26 mouse cellular contexts compared by ENCODE assay signal in the genomic region with DNA sequence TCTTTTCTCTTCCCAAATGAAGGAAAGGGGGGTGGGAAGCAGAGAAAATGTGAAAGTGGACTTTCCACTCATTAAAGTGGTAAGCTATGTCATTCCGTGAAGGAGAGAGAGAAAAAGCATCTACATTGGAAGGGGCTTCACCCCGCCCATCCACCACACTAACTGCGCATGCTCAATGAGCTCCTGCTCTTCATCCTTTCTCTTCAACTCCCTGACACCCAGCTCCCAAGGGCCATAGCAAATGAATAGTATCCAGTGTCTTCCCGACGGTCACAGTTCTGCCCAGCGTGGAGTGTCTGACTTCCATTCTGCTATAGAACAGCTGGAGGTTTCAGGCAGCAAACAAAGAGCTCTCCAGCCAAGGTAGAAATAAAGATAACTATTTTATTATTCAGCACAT.
A peak's percentile ranks its signal among the peaks of the same experiment; 100 is the strongest.
DNase-seq lines count a peak whose midpoint lies in the region; ATAC-seq and TF ChIP-seq lines count a peak whose summit lies in the region.
"Had no signal": no experiment of that assay in that cellular context is flagged by ENCODE, and none has a peak within 500 bp of the region (broad histone marks: within the 10 kb centered on the region; RNA-seq: fewer than 3 reads in every experiment).

No protein-coding gene starts in this region.

- H3K4me1 ChIP-seq in hindbrain, embryonic 11.5 days (replicated peaks; ENCODE audit: control insufficient read depth, insufficient read depth, low read length) = 0 out of 2 replicates have a peak, but pooled peaks cover 3% of the 10 kb centered on the region
- no peaks in the 10 kb centered on the region for H3K4me1 ChIP-seq in hindbrain, postnatal 0 days (ENCODE audit: insufficient read depth, low read length)
- peaks cover 10% of the 10 kb centered on the region for H3K4me1 ChIP-seq in midbrain, embryonic 15.5 days
- no peaks in the 10 kb centered on the region; the same call in 1 of the 2 replicates for H3K4me1 ChIP-seq in forebrain, embryonic 13.5 days
- H3K4me1 ChIP-seq: limb, embryonic 13.5 days had no signal

- H3K27me3 ChIP-seq in hindbrain, embryonic 11.5 days (ENCODE audit: control insufficient read depth, insufficient read depth, low read length) = no peaks in the 10 kb centered on the region
- no peaks in the 10 kb centered on the region for H3K27me3 ChIP-seq in hindbrain, postnatal 0 days (ENCODE audit: insufficient read depth, low read length)
- no peaks in the 10 kb centered on the region for H3K27me3 ChIP-seq in midbrain, embryonic 15.5 days (replicated peaks)
- no peaks in the 10 kb centered on the region for H3K27me3 ChIP-seq in forebrain, embryonic 13.5 days
- H3K27me3 ChIP-seq: heart, embryonic 13.5 days; kidney, embryonic 15.5 days; limb, embryonic 13.5 days; neural tube, embryonic 12.5 days; Patski had no signal

- H3K4me2 ChIP-seq in hindbrain, embryonic 11.5 days (replicated peaks; ENCODE audit: low read depth, low read length) = no peak overlapping the region
- peak overlapping the region; percentile 8; the same call in 1 of the 2 replicates for H3K4me2 ChIP-seq in hindbrain, postnatal 0 days (ENCODE audit: low read depth, low read length)
- H3K4me2 ChIP-seq in midbrain, embryonic 15.5 days = no peak overlapping the region
- H3K4me2 ChIP-seq in forebrain, embryonic 13.5 days = no peak overlapping the region
- H3K4me2 ChIP-seq: heart, embryonic 13.5 days; kidney, embryonic 15.5 days; limb, embryonic 13.5 days; liver, embryonic 12.5 days; neural tube, embryonic 12.5 days had no signal

- H3K9me3 ChIP-seq in hindbrain, embryonic 11.5 days (ENCODE audit: control insufficient read depth, low read length) = no peaks in the 10 kb centered on the region
- H3K9me3 ChIP-seq in hindbrain, postnatal 0 days (ENCODE audit: low read length) = no peaks in the 10 kb centered on the region
- H3K9me3 ChIP-seq in midbrain, embryonic 15.5 days = no peaks in the 10 kb centered on the region
- no peaks in the 10 kb centered on the region for H3K9me3 ChIP-seq in forebrain, embryonic 13.5 days (replicated peaks)
- H3K9me3 ChIP-seq: G1E; heart, embryonic 13.5 days; kidney, embryonic 15.5 days; limb, embryonic 13.5 days; liver, embryonic 12.5 days; neural tube, embryonic 12.5 days had no signal

- peak; percentile 71; the same call in 1 of the 2 replicates for ATAC-seq in hindbrain, embryonic 11.5 days (ENCODE audit: low FRiP score)
- no peak for ATAC-seq in hindbrain, postnatal 0 days
- peak; percentile 52; the same call in 1 of the 2 replicates for ATAC-seq in midbrain, embryonic 15.5 days (replicated peaks)
- no peak for ATAC-seq in forebrain, embryonic 13.5 days
- ATAC-seq: forebrain, embryonic 16.5 days; liver, embryonic 12.5 days; Patski had no signal

- WGBS in hindbrain, embryonic 11.5 days = 30% methylated on average over 6 of the region's 6 CpGs
- WGBS in hindbrain, postnatal 0 days = 24% methylated on average over 6 of the region's 6 CpGs
- 25% methylated on average over 6 of the region's 6 CpGs for WGBS in midbrain, embryonic 15.5 days
- 37% methylated on average over 6 of the region's 6 CpGs for WGBS in forebrain, embryonic 13.5 days

- DNase-seq in brain, embryonic 14.5 days (ENCODE audit: low read depth) = peak; percentile 31
- DNase-seq in hindbrain, embryonic 11.5 days (ENCODE audit: low spot score) = peak; percentile 45
- peak; percentile 34 for DNase-seq in hindbrain, postnatal 0 days (ENCODE audit: low spot score)
- no peak for DNase-seq in frontal cortex, adult 2 months (ENCODE audit: extremely low spot score in 1 of 2, low spot score in 1 of 2)
- DNase-seq in spleen, postnatal 4 days (ENCODE audit: low spot score in 2 of 2) = no peak
- DNase-seq: B cell, adult 2 months; cerebellum, adult 18-20 months; cerebellum, postnatal 25 days; gastrocnemius, postnatal 14 days; heart, adult 18-20 months; heart, postnatal 14 days; kidney, adult 11 months; kidney, postnatal 36 days; lung, adult 2 months; lung, postnatal 14 days had no signal

- no peak for TF ChIP-seq POLR2A in brain, embryonic 14.5 days (IDR thresholded peaks at IDR 0.05; ENCODE audit: borderline replicate concordance, extremely low read depth, insufficient read depth, insufficient read length, poor library complexity, severe bottlenecking)

- no peak overlapping the region for H3K4me3 ChIP-seq in hindbrain, embryonic 11.5 days (ENCODE audit: low read depth, low read length)
- H3K4me3 ChIP-seq in hindbrain, postnatal 0 days (ENCODE audit: low read length) = no peak overlapping the region
- H3K4me3 ChIP-seq in midbrain, embryonic 15.5 days = no peak overlapping the region
- H3K4me3 ChIP-seq in forebrain, embryonic 13.5 days = no peak overlapping the region
- H3K4me3 ChIP-seq: heart, embryonic 13.5 days; kidney, embryonic 15.5 days; limb, embryonic 13.5 days; liver, embryonic 12.5 days; neural tube, embryonic 12.5 days had no signal

- H3K36me3 ChIP-seq in hindbrain, embryonic 11.5 days (ENCODE audit: control insufficient read depth, insufficient read depth, low read length) = no peaks in the 10 kb centered on the region
- no peaks in the 10 kb centered on the region for H3K36me3 ChIP-seq in hindbrain, postnatal 0 days (ENCODE audit: insufficient read depth, low read length)
- no peaks in the 10 kb centered on the region for H3K36me3 ChIP-seq in midbrain, embryonic 15.5 days (replicated peaks)
- no peaks in the 10 kb centered on the region for H3K36me3 ChIP-seq in forebrain, embryonic 13.5 days (ENCODE audit: poor library complexity, severe bottlenecking)
- H3K36me3 ChIP-seq: G1E; heart, embryonic 13.5 days; kidney, embryonic 15.5 days; limb, embryonic 13.5 days; liver, embryonic 12.5 days; neural tube, embryonic 12.5 days had no signal

- H3K27ac ChIP-seq in hindbrain, embryonic 11.5 days (ENCODE audit: low read depth, low read length) = no peak overlapping the region; the same call in 1 of the 2 replicates
- H3K27ac ChIP-seq in hindbrain, postnatal 0 days = no peak overlapping the region
- peak overlapping the region; percentile 22; the same call in 1 of the 2 replicates for H3K27ac ChIP-seq in midbrain, embryonic 15.5 days
- H3K27ac ChIP-seq in forebrain, embryonic 13.5 days = no peak overlapping the region
- H3K27ac ChIP-seq: heart, embryonic 13.5 days; kidney, embryonic 15.5 days; limb, embryonic 13.5 days; liver, embryonic 12.5 days; neural tube, embryonic 12.5 days; stomach, postnatal 0 days had no signal

- TF ChIP-seq CTCF in brain, embryonic 14.5 days (IDR thresholded peaks at IDR 0.05; ENCODE audit: borderline replicate concordance, extremely low read depth, insufficient read depth, insufficient read length) = no peak
- TF ChIP-seq CTCF in hindbrain, postnatal 0 days (IDR thresholded peaks at IDR 0.05; ENCODE audit: low read depth) = no peak

- H3K9ac ChIP-seq in hindbrain, embryonic 11.5 days (ENCODE audit: low read depth, low read length) = no peak overlapping the region
- H3K9ac ChIP-seq in hindbrain, postnatal 0 days (replicated peaks; ENCODE audit: low read length) = no peak overlapping the region
- no peak overlapping the region for H3K9ac ChIP-seq in midbrain, embryonic 15.5 days
- H3K9ac ChIP-seq in forebrain, embryonic 13.5 days = no peak overlapping the region
- H3K9ac ChIP-seq: heart, embryonic 13.5 days; kidney, embryonic 15.5 days; limb, embryonic 13.5 days; liver, embryonic 12.5 days; neural tube, embryonic 12.5 days had no signal

Comparison
In these comparisons a context has a peak if more than half of its experiments do, and no peak if none do; other contexts are left out.
1. ATAC-seq: peak in hindbrain, embryonic 11.5 days (single experiment) and midbrain, embryonic 15.5 days (single experiment); none in hindbrain, postnatal 0 days (single experiment) and forebrain, embryonic 13.5 days (single experiment).
2. DNase-seq: peak in brain, embryonic 14.5 days (single experiment), hindbrain, embryonic 11.5 days (single experiment) and hindbrain, postnatal 0 days (single experiment); none in frontal cortex, adult 2 months (0 of 2) and spleen, postnatal 4 days (0 of 2).